Mouse (Mus musculus): Measurements from ENCODE around the gene 6430628N08Rik. TPM values are rescaled to one million over a fixed set of nuclear protein-coding genes. Genes with fewer than 3 reads are reported as not detected.
A peak's percentile ranks its signal among the peaks of the same experiment; 100 is the strongest.

6430628N08Rik gene
- polyA plus RNA-seq, 1 experiment from 2014 or later, result 0.50 TPM

DNA sequence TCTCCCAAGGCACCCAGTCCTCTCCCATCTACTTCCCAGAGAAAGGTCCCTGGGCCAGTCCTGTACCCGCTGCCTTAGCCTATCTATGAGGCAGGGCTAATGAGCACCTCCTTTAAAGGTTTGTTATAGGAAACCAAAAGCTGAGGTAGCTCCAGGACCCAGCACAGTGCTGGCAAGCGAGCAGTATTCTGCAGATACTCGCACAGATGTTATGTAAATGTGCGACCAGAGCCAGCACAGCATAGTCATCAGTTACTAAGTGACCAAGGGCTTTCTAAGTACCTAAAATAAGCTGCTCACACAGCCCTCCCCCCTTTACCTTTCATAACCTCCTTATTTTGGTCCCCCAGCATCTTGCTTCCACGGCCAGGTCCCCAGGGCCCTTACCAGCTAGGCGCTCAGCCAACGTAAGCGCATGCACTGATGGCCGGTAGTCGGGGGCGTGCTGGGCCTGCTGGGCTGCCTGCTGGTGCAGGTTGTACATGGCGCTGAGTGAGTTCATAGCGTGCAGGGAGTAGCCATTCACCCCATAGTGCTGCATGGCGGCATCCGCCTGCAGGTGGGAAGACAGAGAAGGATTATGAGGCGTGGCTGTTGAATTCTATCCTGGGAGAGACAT, 32.9 kb downstream of the 6430628N08Rik start:
- Histone ChIP-seq H3K4me1 (no peaks in the 10 kb centered on the region), H3K36me3 (peaks cover 30% of the 10 kb centered on the region), H3K4me3 (no peak overlapping the region), H3K27ac (replicated peaks) (no peak overlapping the region), H3K27me3 (peaks cover 19% of the 10 kb centered on the region), H3K9ac (replicated peaks) (no peak overlapping the region), H3K9me3 (no peaks in the 10 kb centered on the region), H3K4me2 (replicated peaks) (no peak overlapping the region)
- WGBS, result 82% methylated on average over 16 of the region's 16 CpGs
- ATAC-seq (ENCODE audit: low FRiP score, low read depth), result no peak

- no peak overlapping the region for H3K4me3 ChIP-seq
- H3K4me1 ChIP-seq, result no peaks in the 10 kb centered on the region
- H3K9ac ChIP-seq (replicated peaks), result no peak overlapping the region
- 71% methylated on average over 7 of the region's 7 CpGs for WGBS
- H3K36me3 ChIP-seq, result peaks cover 5% of the 10 kb centered on the region; the same call in 1 of the 2 replicates
- peaks cover 29% of the 10 kb centered on the region for H3K27me3 ChIP-seq
- no peak overlapping the region for H3K4me2 ChIP-seq (replicated peaks)
- H3K27ac ChIP-seq (replicated peaks), result no peak overlapping the region
- ATAC-seq (ENCODE audit: low FRiP score, low read depth), result no peak
- H3K9me3 ChIP-seq, result no peaks in the 10 kb centered on the region
Observed at GRCm38 (mm10) chr4:115927637-115928036, 37.2 kb downstream of the 6430628N08Rik start.

DNA sequence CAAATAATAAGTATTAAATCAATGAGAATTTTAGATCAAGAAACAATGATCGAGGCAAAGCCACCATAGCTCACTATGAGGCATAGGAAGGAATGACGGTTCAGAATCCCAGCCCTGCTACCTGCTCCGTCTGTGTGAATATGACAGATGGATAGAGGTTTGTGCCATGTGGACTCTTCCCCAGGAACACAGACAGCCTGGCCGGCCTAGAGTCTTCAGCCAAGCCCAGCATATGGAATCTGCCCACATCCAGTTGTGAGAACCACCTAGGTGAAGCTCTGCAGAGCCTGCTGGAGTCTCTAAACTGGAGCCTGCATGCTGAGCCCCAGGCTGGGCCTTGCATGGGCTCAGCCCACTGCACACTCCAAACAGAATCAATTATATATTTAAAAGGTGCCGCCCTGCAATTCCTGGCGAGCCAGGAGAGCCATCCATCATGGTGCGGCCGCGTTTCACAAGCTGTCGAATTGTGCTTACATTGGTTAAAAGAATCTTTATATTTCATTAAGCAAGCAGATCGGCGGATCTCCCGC, 41.2 kb downstream of the 6430628N08Rik start:
- no peak for ATAC-seq (ENCODE audit: low FRiP score, low read depth)
- Histone ChIP-seq H3K4me2 (replicated peaks) (no peak overlapping the region), H3K4me3 (no peak overlapping the region), H3K4me1 (peaks cover 10% of the 10 kb centered on the region), H3K9me3 (no peaks in the 10 kb centered on the region), H3K36me3 (no peaks in the 10 kb centered on the region; the same call in 1 of the 2 replicates), H3K9ac (replicated peaks) (no peak overlapping the region), H3K27ac (replicated peaks) (no peak overlapping the region), H3K27me3 (peaks cover 69% of the 10 kb centered on the region)
- WGBS, result 65% methylated on average over 13 of the region's 13 CpGs

DNA sequence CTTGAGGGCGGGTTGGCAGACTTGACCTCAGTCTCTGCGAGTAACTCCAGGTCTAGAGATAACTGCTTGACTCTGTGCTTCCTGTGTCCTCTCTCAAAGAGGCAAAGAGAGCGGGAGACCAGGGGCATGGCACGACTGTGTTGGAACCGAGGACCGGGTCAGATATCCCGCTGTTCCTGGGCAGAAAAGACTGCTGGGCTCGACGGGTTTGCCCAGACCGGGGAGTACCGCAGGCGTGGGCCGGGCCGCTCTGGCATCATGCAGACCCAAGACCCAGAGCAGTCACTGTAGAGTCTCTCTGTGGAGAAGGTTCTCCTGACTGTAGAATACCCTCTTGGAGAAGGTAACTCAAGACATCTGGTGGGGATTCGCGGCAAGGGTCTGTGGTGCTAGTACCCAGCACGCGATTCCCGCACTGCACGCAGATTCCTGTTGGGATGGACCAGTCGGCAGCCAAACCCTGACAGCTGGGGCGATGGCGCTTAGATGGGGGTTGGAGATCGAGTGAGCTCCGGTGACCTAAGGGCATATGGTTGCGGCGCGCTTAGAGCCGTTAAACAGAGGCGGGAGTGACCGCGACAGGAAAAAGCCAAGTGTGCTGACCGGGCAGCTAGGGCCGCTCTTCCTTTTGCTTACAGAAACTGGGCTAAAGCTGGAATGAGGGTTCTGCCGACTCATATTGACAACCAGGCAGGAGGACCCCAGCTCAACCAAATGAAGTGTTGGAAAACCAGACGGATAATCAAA, 45.5 kb downstream of the 6430628N08Rik start:
- no peak overlapping the region for H3K27ac ChIP-seq (replicated peaks)
- ATAC-seq (ENCODE audit: low FRiP score, low read depth), result no peak
- H3K27me3 ChIP-seq, result peaks cover 94% of the 10 kb centered on the region
- peaks cover 42% of the 10 kb centered on the region for H3K4me1 ChIP-seq
- peak overlapping the region; percentile 57 for H3K4me3 ChIP-seq
- peak overlapping the region; percentile 77 for H3K4me2 ChIP-seq (replicated peaks)
- H3K36me3 ChIP-seq, result no peaks in the 10 kb centered on the region
- 1% methylated on average over 36 of the region's 36 CpGs for WGBS
- H3K9me3 ChIP-seq, result no peaks in the 10 kb centered on the region
- peak overlapping the region; percentile 41 for H3K9ac ChIP-seq (replicated peaks)

GRCm38 (mm10) chr4:115936646-115937045, 46.2 kb downstream of the 6430628N08Rik start:
- Histone ChIP-seq H3K4me3 (peak overlapping the region; percentile 57), H3K36me3 (no peaks in the 10 kb centered on the region), H3K9me3 (no peaks in the 10 kb centered on the region), H3K27ac (replicated peaks) (no peak overlapping the region), H3K9ac (replicated peaks) (peak overlapping the region; percentile 41), H3K4me2 (replicated peaks) (peak overlapping the region; percentile 77), H3K4me1 (peaks cover 44% of the 10 kb centered on the region), H3K27me3 (peaks cover 96% of the 10 kb centered on the region)
- ATAC-seq (ENCODE audit: low FRiP score, low read depth), result no peak
- 0% methylated on average over 20 of the region's 20 CpGs for WGBS

GRCm38 (mm10) chr4:115937061-115937976, 46.9 kb downstream of the 6430628N08Rik start:
- Histone ChIP-seq H3K4me1 (peaks cover 44% of the 10 kb centered on the region), H3K4me3 (peak overlapping the region; percentile 57), H3K9me3 (no peaks in the 10 kb centered on the region), H3K27ac (replicated peaks) (no peak overlapping the region), H3K4me2 (replicated peaks) (peak overlapping the region; percentile 77), H3K9ac (replicated peaks) (peak overlapping the region; percentile 65), H3K36me3 (no peaks in the 10 kb centered on the region), H3K27me3 (peaks cover 96% of the 10 kb centered on the region)
- WGBS, result 4% methylated on average over 19 of the region's 19 CpGs
- no peak for ATAC-seq (ENCODE audit: low FRiP score, low read depth)

DNA sequence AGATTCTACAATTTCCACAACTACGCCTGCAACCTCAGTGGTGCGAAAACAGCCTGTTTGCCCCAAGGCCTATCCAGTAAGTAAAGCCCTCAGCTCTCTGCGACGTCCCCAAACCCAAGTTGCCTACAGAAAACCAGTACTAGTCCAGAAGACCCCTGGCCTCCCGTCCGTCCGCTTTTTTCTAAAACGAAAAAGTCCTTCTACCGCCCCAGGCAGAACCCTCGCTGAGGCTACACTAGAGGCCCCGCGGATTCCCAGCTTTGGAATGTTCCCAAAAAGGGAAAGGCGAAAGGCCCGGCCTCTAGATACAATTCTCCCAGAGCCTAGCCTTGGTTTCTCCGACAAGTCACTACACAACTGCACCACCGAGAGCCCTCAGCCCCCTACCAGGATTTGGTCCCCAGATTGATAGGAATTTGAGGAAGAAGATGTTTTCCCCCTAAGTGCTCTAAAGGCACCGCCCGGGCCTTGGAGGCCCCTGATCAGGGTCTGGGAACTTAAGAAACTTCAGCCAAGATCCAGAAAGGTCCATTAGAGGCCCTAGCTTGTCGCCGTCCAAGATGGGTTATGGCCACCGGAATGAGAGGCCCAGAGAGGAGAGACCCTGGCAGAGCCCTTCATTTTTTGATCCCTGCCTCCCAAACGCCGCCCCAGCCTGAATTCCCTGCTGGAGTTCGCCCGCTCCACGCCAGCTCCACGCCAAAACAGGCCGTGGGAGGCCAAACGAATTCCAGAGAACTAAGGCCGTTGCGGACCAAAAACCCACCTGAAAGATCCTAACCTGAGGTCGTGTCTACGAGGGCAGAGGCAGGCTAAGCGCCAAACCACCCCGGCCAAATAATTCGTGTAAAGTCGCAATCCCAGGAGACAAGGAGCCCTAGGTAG, 48.1 kb downstream of the 6430628N08Rik start:
- no peaks in the 10 kb centered on the region for H3K9me3 ChIP-seq
- peak overlapping the region; percentile 57 for H3K4me3 ChIP-seq
- H3K9ac ChIP-seq (replicated peaks), result peak overlapping the region; percentile 65
- ATAC-seq (ENCODE audit: low FRiP score, low read depth), result no peak
- H3K36me3 ChIP-seq, result no peaks in the 10 kb centered on the region
- WGBS, result under 1% methylated on average over 37 of the region's 37 CpGs
- H3K4me1 ChIP-seq, result peaks cover 47% of the 10 kb centered on the region
- peaks cover 96% of the 10 kb centered on the region for H3K27me3 ChIP-seq
- peak overlapping the region; percentile 77 for H3K4me2 ChIP-seq (replicated peaks)
- H3K27ac ChIP-seq (replicated peaks), result no peak overlapping the region

GRCm38 (mm10) chr4:115939295-115940102, 49.0 kb downstream of the 6430628N08Rik start, which contains the start of gene Dmbx1:
TSS of gene Dmbx1 (minus strand) at chr4:115939926.
- Histone ChIP-seq H3K9ac (replicated peaks) (peak within 1 kb of the TSS; percentile 65), H3K4me1 (peaks cover 55% of the 10 kb centered on the region), H3K4me3 (peak within 1 kb of the TSS; percentile 57), H3K27me3 (peaks cover 96% of the 10 kb centered on the region), H3K9me3 (no peaks in the 10 kb centered on the region), H3K36me3 (no peaks in the 10 kb centered on the region), H3K27ac (replicated peaks) (peak within 1 kb of the TSS; percentile 56; the same call in 1 of the 2 replicates), H3K4me2 (replicated peaks) (peak within 1 kb of the TSS; percentile 77)
- under 1% methylated on average over 71 of the region's 71 CpGs for WGBS
- peak; percentile 75 for ATAC-seq (ENCODE audit: low FRiP score, low read depth)

- H3K4me2 ChIP-seq (replicated peaks), result no peak overlapping the region
- H3K27ac ChIP-seq (replicated peaks), result no peak overlapping the region
- no peak overlapping the region for H3K9ac ChIP-seq (replicated peaks)
- ATAC-seq (ENCODE audit: low FRiP score, low read depth), result no peak
- WGBS, result 7% methylated on average over 3 of the region's 3 CpGs
- H3K4me1 ChIP-seq, result peaks cover 54% of the 10 kb centered on the region
- no peaks in the 10 kb centered on the region for H3K36me3 ChIP-seq
- peaks cover 96% of the 10 kb centered on the region for H3K27me3 ChIP-seq
- no peak overlapping the region for H3K4me3 ChIP-seq
- no peaks in the 10 kb centered on the region for H3K9me3 ChIP-seq
Observed at GRCm38 (mm10) chr4:115940681-115941080, 50.2 kb downstream of the 6430628N08Rik start.

DNA sequence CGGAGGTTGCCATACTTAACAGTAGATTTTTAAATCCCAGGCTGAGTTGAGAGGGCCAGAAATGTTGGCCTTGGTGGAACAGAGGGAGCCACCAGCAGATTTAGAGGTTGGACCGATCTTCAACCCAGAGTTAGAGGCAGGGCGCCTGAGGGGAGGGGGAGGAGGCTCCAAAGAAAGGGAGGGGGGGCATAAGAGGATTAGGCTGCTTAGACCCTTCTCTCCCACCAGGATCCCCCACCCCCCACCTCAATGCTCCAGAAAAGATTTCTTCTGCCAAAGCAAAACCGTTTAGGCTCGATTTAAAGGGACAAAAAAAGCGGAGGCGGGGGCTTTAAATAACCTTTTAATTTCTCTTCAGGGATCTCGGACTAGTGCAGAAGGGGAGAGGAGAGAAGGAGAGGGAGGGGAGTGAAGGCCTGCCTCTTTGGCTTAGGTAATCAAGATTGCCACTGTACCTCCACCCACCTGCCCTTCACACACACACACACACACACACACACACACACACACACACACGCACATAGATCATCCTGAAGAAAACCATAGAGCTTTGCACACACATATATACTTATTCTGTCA, 50.9 kb downstream of the 6430628N08Rik start:
- H3K27ac ChIP-seq (replicated peaks), result no peak overlapping the region
- H3K36me3 ChIP-seq, result no peaks in the 10 kb centered on the region
- H3K4me2 ChIP-seq (replicated peaks), result no peak overlapping the region
- peaks cover 47% of the 10 kb centered on the region for H3K4me1 ChIP-seq
- H3K27me3 ChIP-seq, result peaks cover 96% of the 10 kb centered on the region
- no peak overlapping the region for H3K4me3 ChIP-seq
- ATAC-seq (ENCODE audit: low FRiP score, low read depth), result peak; percentile 39; the same call in 1 of the 2 replicates
- no peaks in the 10 kb centered on the region for H3K9me3 ChIP-seq
- no peak overlapping the region for H3K9ac ChIP-seq (replicated peaks)
- WGBS, result 4% methylated on average over 9 of the region's 9 CpGs
